Mouse (Mus musculus): ENCODE data around the gene Gtf3c6. TPM values are rescaled to one million over a fixed set of nuclear protein-coding genes. Genes with fewer than 3 reads are reported as not detected.

Gene Gtf3c6
- polyA plus RNA-seq (2017; shearing (Covaris generic)) = 10 to 100 TPM; 80.3 to 82.9 TPM

DNA sequence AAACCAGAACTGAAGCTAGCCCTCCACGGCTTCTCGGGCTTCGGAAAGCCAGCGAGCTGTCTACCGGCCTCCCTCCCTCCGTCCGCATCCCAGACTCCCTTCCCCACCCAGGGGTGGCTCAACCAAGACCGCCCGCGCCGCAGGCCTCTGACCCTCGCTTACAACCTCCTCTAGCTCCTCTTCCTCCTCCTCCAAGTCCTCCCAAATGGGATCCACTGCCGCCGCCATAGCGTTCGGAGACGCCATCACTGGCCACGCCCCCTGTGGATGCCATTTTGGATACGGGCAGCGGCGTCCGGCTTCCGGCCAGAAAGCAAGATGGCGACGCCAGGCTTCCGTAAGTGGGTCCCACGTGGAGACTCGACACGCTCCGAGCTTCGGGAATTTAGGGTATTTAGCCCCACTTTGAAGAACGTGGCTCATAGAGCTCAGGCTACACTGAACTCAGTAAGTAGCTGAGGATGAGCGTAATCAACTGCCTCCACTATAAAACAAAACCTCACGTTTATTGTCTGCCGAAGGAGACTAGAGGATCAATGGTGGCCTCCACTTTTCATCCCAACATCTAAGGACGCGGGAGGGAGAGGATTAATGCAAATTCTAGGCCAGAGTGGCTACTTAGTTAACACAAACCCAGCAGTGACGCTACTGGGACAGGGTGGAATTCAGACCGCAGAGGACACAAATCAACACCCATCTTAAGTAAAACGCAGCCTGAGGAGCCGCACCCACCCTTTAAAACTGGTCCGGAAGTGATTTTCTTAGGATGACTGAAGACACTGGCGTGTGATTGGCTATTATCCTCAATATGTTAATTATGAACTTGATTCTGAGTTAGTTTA, at the start of gene Gtf3c6:
Gene Gtf3c6 (minus strand): TSS at position 695 of the 842 bp plus-strand sequence.

GRCm38 (mm10) chr10:40302140-40302985, 44.5 kb upstream of the Gtf3c6 start, which contains the start of gene Amd1:
Gene Amd1 (minus strand): TSS chr10:40302186.

GRCm38 (mm10) chr10:40246374-40247165, 11.3 kb downstream of the Gtf3c6 start, which contains the start of gene Rpf2:
Gene Rpf2 (minus strand): TSS chr10:40247036.

Other genes with a start within 250 kb of the Gtf3c6 start
- under 1 TPM; 0.08 to 0.23 TPM for gene Mfsd4b1, start 232.8 kb downstream of the Gtf3c6 start, polyA plus RNA-seq (2017; shearing (Covaris generic))
- gene Slc16a10, start 115.8 kb downstream of the Gtf3c6 start, polyA plus RNA-seq (2017; shearing (Covaris generic)) = 1 to 10 TPM in 1 of 2 experiments, under 1 TPM in 1; 0.87 to 3.0 TPM
- gene Rpf2, start 11.1 kb downstream of the Gtf3c6 start, polyA plus RNA-seq (2017; shearing (Covaris generic)) = 10 to 100 TPM; 52.0 to 72.7 TPM
- gene Amd1, start 44.1 kb upstream of the Gtf3c6 start, polyA plus RNA-seq (2017; shearing (Covaris generic)) = 10 to 100 TPM; 48.8 to 58.1 TPM
- gene Cdk19, start 81.5 kb upstream of the Gtf3c6 start, polyA plus RNA-seq (2017; shearing (Covaris generic)) = 10 to 100 TPM; 32.8 to 45.5 TPM

Measured in inflammation-experienced regulatory T-cells (primary cell).